Mouse (Mus musculus): ENCODE data around the gene Glra3.

DNA sequence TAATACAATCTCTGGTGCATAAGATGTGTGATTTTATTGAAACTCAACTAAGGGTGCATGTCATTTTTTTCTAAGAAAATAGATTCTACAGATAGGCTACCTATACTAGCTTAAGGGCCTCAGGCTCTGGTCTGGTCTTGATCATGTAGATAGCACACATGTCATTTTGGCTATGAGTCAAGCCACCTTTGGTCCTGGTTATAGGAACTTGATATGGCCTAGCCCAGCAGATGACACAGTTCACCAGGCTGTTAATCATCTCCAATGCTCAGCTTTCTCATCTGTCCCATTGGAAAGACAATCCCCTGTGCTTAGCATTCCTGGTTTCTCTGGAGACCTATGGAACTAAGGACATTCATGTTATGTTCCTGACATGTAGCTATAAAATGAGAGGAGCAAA lies 154.1 kb downstream of the Glra3 start:
- TF ChIP-seq TCF3 (IDR thresholded peaks at IDR 0.05; ENCODE audit: insufficient read length, low read depth) (no peak), REST (IDR thresholded peaks at IDR 0.05; ENCODE audit: insufficient read depth, insufficient read length) (no peak), E2F4 (IDR thresholded peaks at IDR 0.05; ENCODE audit: insufficient read depth) (no peak), MAX (IDR thresholded peaks at IDR 0.05; ENCODE audit: low read depth) (no peak), POLR2A (IDR thresholded peaks at IDR 0.05; ENCODE audit: insufficient read length, low read depth) (no peak), MYOD1 (IDR thresholded peaks at IDR 0.05; ENCODE audit: control insufficient read depth in 1 of 3, insufficient read length in 2 of 3, low read depth in 2 of 3) (no peak), USF1 (IDR thresholded peaks at IDR 0.05; ENCODE audit: low read depth) (no peak)
